Mouse (Mus musculus) ES-Bruce4 (cell line): Measurements from ENCODE around the gene Schip1.

ENCODE experiments used
- CTCF ChIP-seq: IDR thresholded peaks from one replicate; pipeline ENCODE4 v1.8.1; 2011; ENCODE audit warnings: low read depth, low read length
- EP300 ChIP-seq: IDR thresholded peaks from 2 replicates; pipeline ENCODE4 v1.6.1; 2011; ENCODE audit warnings: low read depth, low read length; ENCODE audit not compliant: insufficient read depth
- POLR2A ChIP-seq: IDR thresholded peaks from one replicate; pipeline ENCODE4 v1.8.1; 2011; ENCODE audit warnings: low read length; ENCODE audit not compliant: insufficient read depth

GRCm38 (mm10) chr3:68479266-68479665 is 414.7 kb downstream of the Schip1 start:
- TF ChIP-seq EP300 (no peak), CTCF (no peak), POLR2A (no peak)
